Mouse (Mus musculus) right cerebral cortex, adult 18-20 months (tissue): ENCODE results near the gene Tmc3.

Experiments used
- DNase-seq: peaks from one replicate; pipeline ENCODE4 v3.0.0; 2022; ENCODE audit warnings: mixed read lengths

Tmc3 gene

GRCm38 (mm10) chr7:83584639-83585471 is at the start of gene Tmc3:
Gene Tmc3, plus strand, starts transcription at chr7:83584927.
- peak; percentile 62 for DNase-seq

- DNase-seq: no peak
These were observed 43.1 kb upstream of the Tmc3 start for GRCm38 (mm10) chr7:83541536-83542169.

- DNase-seq: no peak
These were observed 35.9 kb upstream of the Tmc3 start for GRCm38 (mm10) chr7:83548686-83549352.

GRCm38 (mm10) chr7:83549353-83549774 is 35.4 kb upstream of the Tmc3 start:
- no peak for DNase-seq

- peak; percentile 36 for DNase-seq
These were observed 34.7 kb upstream of the Tmc3 start for GRCm38 (mm10) chr7:83549951-83550407.

- no peak for DNase-seq
These were observed 30.2 kb upstream of the Tmc3 start for GRCm38 (mm10) chr7:83554477-83554876.

- no peak for DNase-seq
These were observed 28.2 kb upstream of the Tmc3 start for GRCm38 (mm10) chr7:83556488-83556887.

- DNase-seq: no peak
These were observed 25.9 kb upstream of the Tmc3 start for GRCm38 (mm10) chr7:83558741-83559280.

GRCm38 (mm10) chr7:83559495-83559894 is 25.2 kb upstream of the Tmc3 start:
- no peak for DNase-seq

GRCm38 (mm10) chr7:83561849-83562248 is 22.9 kb upstream of the Tmc3 start:
- no peak for DNase-seq

GRCm38 (mm10) chr7:83564635-83565291 is 20.0 kb upstream of the Tmc3 start:
- DNase-seq: no peak

GRCm38 (mm10) chr7:83565976-83566375 is 18.8 kb upstream of the Tmc3 start:
- no peak for DNase-seq

GRCm38 (mm10) chr7:83567841-83568500 is 16.8 kb upstream of the Tmc3 start:
- DNase-seq: no peak

GRCm38 (mm10) chr7:83568815-83569214 is 15.9 kb upstream of the Tmc3 start:
- DNase-seq: no peak

- no peak for DNase-seq
These were observed 15.3 kb upstream of the Tmc3 start for GRCm38 (mm10) chr7:83569436-83569835.

- no peak for DNase-seq
These were observed 13.7 kb upstream of the Tmc3 start for GRCm38 (mm10) chr7:83571077-83571476.

- no peak for DNase-seq
These were observed 12.8 kb upstream of the Tmc3 start for GRCm38 (mm10) chr7:83571901-83572300.

- no peak for DNase-seq
These were observed 12.3 kb upstream of the Tmc3 start for GRCm38 (mm10) chr7:83572451-83572850.

GRCm38 (mm10) chr7:83580946-83581345 is 3.8 kb upstream of the Tmc3 start:
- DNase-seq: no peak

GRCm38 (mm10) chr7:83594056-83594455 is 9.3 kb downstream of the Tmc3 start:
- DNase-seq: no peak

- DNase-seq: no peak
These were observed 12.3 kb downstream of the Tmc3 start for GRCm38 (mm10) chr7:83597063-83597462.
